Mouse (Mus musculus): ENCODE measurements around the gene Zfp385c.

DNA sequence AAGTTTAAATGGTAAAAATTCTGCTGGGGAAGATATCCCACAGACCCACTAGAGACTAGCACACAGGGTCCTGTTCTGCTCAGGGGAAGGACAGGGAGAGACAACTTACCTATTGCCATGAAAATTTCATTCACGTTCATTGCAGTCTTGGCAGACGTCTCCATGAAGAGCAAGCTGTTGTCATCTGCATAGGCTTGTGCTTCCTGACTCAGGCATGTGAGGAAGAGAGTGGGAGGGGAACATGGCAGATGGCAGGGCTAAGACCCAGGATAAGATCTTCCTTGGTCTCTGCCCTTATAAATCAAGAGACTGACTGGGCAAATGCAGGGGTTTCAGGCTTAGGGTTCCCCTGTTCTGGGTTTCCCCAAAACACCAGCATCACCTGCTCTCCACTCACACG is 24.4 kb upstream of the Zfp385c start:
- TF ChIP-seq CTCF (IDR thresholded peaks at IDR 0.05; ENCODE audit: low read depth), result no peak
- no peak for TF ChIP-seq EP300 (optimal IDR thresholded peaks at IDR 0.05)
